Mouse (Mus musculus) testis, adult 2 months (tissue): Measurements from ENCODE around the gene Stac3. TPM values are rescaled to one million over a fixed set of nuclear protein-coding genes. Genes with fewer than 3 reads are reported as not detected.

Experiments
- H3K27ac ChIP-seq: fragments of 200-500 bp; 2 replicates; pipeline ENCODE4 v1.5.1; 2012; ENCODE audit warnings: low read depth, low read length; ENCODE audit not compliant: control insufficient read depth, insufficient read depth
- H3K27me3 ChIP-seq: fragments of 200-500 bp; 2 replicates; pipeline ENCODE4 v1.6.1; 2012; ENCODE audit warnings: mild to moderate bottlenecking, low read length, moderate library complexity; ENCODE audit not compliant: control insufficient read depth, insufficient read depth
- H3K36me3 ChIP-seq: fragments of 200-500 bp; 2 replicates; pipeline ENCODE4 v1.6.1; 2012; ENCODE audit warnings: mild to moderate bottlenecking, low read length; ENCODE audit not compliant: control insufficient read depth, insufficient read depth
- H3K4me1 ChIP-seq: fragments of 200-500 bp; 2 replicates; pipeline ENCODE4 v1.6.1; 2012; ENCODE audit warnings: low read length; ENCODE audit not compliant: control insufficient read depth, insufficient read depth
- H3K4me3 ChIP-seq: fragments of 200-500 bp; 2 replicates; pipeline ENCODE4 v1.5.1; 2012; ENCODE audit warnings: low read depth, mild to moderate bottlenecking, low read length, moderate library complexity, mixed read lengths; ENCODE audit not compliant: control insufficient read depth
- CTCF ChIP-seq: fragments of 200-500 bp; IDR thresholded peaks from 2 replicates; pipeline ENCODE4 v1.5.1; 2012; ENCODE audit warnings: low read depth, mild to moderate bottlenecking, inconsistent platforms, low read length, moderate library complexity; ENCODE audit not compliant: control insufficient read depth, insufficient read depth, insufficient replicate concordance
- POLR2A ChIP-seq: fragments of 200-500 bp; IDR thresholded peaks from 2 replicates; pipeline ENCODE4 v1.6.1; 2012; ENCODE audit warnings: low read depth, mild to moderate bottlenecking, inconsistent platforms, low read length, moderate library complexity; ENCODE audit not compliant: control insufficient read depth
- polyA plus RNA-seq: library from polyadenylated mRNA; depleted of rRNA; stranded (reverse); fragments of >200 nt; gene quantifications from 2 replicates; pipeline ENCODE4 v1.2.3, GENCODE M21; 2012

Stac3 gene
- polyA plus RNA-seq, 1 experiment: 1.0 TPM

DNA sequence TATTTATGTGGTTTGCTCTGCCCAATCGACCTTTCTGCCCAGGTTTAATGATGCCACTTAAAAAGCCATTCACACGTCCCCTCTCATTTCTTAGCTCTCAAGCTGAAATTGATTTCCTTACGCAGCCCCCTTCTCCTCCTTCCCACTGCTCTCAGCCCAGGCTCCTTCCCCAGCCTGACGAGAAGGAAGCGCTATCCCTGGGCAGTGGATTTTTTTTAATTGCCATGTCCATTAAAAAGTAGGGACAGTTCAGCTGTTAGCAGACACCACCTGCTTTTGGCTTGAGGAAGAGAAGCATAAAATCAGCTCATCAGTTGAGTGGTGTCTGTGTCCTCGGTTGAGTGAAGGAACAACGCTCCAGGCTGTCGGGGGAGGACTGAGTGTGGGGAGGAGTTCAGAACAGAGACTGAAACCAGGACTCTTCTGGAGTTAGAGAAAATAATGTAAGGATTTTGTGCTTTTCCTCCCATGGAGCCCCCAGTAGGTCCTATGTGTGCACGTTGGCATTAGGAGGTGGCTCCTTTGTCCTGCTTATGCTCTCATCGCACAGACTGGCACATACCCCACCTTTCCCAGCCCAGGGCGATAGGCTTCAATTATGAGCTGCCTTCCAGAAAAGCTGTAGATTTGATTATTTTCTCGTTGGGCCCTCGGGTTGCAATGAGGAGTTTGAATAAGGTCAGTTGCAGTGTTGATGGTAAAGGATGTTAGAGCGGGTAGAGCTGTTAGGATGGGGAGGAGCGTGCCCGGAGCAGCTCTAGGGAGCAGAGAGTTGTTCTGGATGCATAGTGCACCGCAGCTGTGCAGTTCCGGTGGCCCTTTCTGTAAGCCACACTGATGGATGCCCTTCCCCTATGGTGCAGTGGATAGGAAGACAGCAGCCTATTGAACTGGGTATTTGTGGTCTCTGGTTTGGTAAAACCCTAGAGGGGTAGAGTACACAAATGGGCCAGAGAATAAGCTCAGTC, 11.0 kb upstream of the Stac3 start:
- TF ChIP-seq POLR2A (no peak), CTCF (no peak)
- Histone ChIP-seq H3K36me3 (peaks cover 3% of the 10 kb centered on the region), H3K4me1 (no peaks in the 10 kb centered on the region), H3K27ac (no peak overlapping the region), H3K4me3 (no peak overlapping the region), H3K27me3 (no peaks in the 10 kb centered on the region)

DNA sequence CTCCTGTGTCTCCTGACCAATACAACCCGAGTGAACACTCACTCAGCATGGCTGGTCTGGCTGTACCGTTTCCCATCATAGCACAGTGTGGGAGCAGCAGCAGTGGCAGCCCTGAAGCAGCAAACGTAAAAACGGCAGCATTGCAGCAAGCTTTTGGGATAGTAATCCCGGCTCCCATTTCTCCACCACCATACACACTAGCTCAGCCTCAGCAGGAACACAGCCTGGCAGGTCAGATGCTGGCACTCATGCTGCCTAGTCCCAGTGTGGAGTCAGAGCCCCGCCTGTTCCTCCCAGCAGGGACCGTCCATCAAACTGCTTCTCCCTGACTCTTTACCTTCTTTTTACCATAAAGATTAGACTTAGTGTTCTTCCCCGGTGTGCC, 10.4 kb upstream of the Stac3 start:
- Histone ChIP-seq H3K27ac (no peak overlapping the region), H3K36me3 (peaks cover 2% of the 10 kb centered on the region), H3K4me1 (no peaks in the 10 kb centered on the region), H3K4me3 (no peak overlapping the region), H3K27me3 (no peaks in the 10 kb centered on the region)
- TF ChIP-seq CTCF (no peak), POLR2A (no peak)

GRCm38 (mm10) chr10:127492118-127492517, 9.4 kb upstream of the Stac3 start:
- Histone ChIP-seq H3K4me3 (no peak overlapping the region), H3K27me3 (no peaks in the 10 kb centered on the region), H3K36me3 (peaks cover 2% of the 10 kb centered on the region), H3K4me1 (no peaks in the 10 kb centered on the region), H3K27ac (no peak overlapping the region)
- no peak for TF ChIP-seq CTCF
- no peak for TF ChIP-seq POLR2A

GRCm38 (mm10) chr10:127496156-127496555, 5.3 kb upstream of the Stac3 start:
- Histone ChIP-seq H3K27ac (no peak overlapping the region), H3K36me3 (peaks cover 2% of the 10 kb centered on the region), H3K27me3 (no peaks in the 10 kb centered on the region), H3K4me1 (no peaks in the 10 kb centered on the region), H3K4me3 (no peak overlapping the region)
- TF ChIP-seq CTCF (no peak), POLR2A (no peak)

DNA sequence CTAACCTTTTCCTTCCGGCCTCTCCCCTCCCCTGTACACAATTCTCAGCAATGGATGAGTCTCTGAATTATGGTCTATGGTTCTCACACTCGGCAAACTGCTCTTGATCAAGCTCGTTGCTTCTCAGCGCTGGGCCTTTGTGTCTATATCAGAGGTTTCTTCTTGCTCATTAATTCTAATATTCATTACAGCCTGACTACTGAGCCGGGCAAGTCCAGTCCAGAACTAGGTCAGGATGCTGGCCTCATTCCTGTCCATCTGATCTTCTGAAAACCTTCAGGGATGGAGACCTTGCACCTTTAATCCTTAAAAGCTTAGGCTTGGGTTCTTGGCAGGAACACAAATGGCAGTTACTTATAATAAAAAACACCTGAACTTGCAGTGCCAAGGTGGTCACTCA, 2.0 kb upstream of the Stac3 start:
- Histone ChIP-seq H3K27ac (no peak overlapping the region), H3K4me1 (no peaks in the 10 kb centered on the region), H3K36me3 (no peaks in the 10 kb centered on the region; the same call in 1 of the 2 replicates), H3K27me3 (no peaks in the 10 kb centered on the region), H3K4me3 (no peak overlapping the region)
- no peak for TF ChIP-seq POLR2A
- no peak for TF ChIP-seq CTCF

- no peak for TF ChIP-seq POLR2A
- no peak for TF ChIP-seq CTCF
- H3K36me3 ChIP-seq: no peaks in the 10 kb centered on the region; the same call in 1 of the 2 replicates
- no peak overlapping the region for H3K27ac ChIP-seq
- no peak overlapping the region for H3K4me3 ChIP-seq
- H3K27me3 ChIP-seq: no peaks in the 10 kb centered on the region
- no peaks in the 10 kb centered on the region for H3K4me1 ChIP-seq
Observed at GRCm38 (mm10) chr10:127500042-127500441, 1.4 kb upstream of the Stac3 start.

DNA sequence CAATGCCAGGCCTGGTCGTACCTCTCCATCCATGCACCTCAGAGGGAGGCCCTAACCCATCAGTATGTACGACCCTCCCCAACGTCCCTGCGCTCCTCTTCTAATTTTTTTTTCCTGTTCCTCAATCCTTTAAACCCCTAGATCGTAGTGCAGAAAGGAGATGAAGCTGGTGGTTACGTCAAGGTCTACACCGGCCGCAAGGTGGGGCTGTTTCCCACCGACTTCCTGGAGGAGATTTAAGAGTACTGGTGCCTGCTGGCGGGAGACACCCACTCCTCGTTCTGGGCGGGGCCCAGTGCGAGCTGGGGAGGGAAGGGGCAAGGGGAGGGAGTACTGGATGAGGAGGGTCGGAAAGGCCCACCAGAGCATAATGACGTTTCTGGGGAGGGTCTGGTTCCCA, 6.8 kb downstream of the Stac3 start:
- Histone ChIP-seq H3K4me1 (peaks cover 48% of the 10 kb centered on the region), H3K27me3 (no peaks in the 10 kb centered on the region), H3K27ac (peak overlapping the region; percentile 27), H3K36me3 (no peaks in the 10 kb centered on the region), H3K4me3 (peak overlapping the region; percentile 68)
- TF ChIP-seq POLR2A (0 out of 2 replicates have a peak, but pooled peaks have one; percentile 5), CTCF (peak; percentile 61; the same call in 1 of the 2 replicates)

- H3K27ac ChIP-seq: peak overlapping the region; percentile 41; the same call in 1 of the 2 replicates
- H3K4me3 ChIP-seq: peak overlapping the region; percentile 86
- peaks cover 55% of the 10 kb centered on the region for H3K4me1 ChIP-seq
- TF ChIP-seq POLR2A (0 out of 2 replicates have a peak, but pooled peaks have one; percentile 8), CTCF (peak; percentile 86)
- H3K27me3 ChIP-seq: no peaks in the 10 kb centered on the region
- H3K36me3 ChIP-seq: no peaks in the 10 kb centered on the region
Observed at GRCm38 (mm10) chr10:127509051-127509836, 7.8 kb downstream of the Stac3 start.
